Mouse (Mus musculus) mature B cell (primary cell): ENCODE results near the gene Csf2rb2.
"Not testable (repeated sequence)": the region's sequence is repeated elsewhere in the genome, so short reads cannot be mapped to it uniquely, and the experiment has no call there.

ENCODE experiments used
- in situ Hi-C: fragments of 300-500 bp; cut with MboI; formaldehyde crosslinking; loops from 2 replicates; pipeline ENCODE4 v1.14.3; 2019

Csf2rb2 gene

GRCm38 (mm10) chr15:78257326-78258050, 48.0 kb downstream of the Csf2rb2 start:
- in situ Hi-C loops: no loop called here

- in situ Hi-C loops: not testable (repeated sequence)
Observed at GRCm38 (mm10) chr15:78256602-78257259, 48.8 kb downstream of the Csf2rb2 start.

- in situ Hi-C loops: no loop called here
Observed at GRCm38 (mm10) chr15:78254751-78255150, 50.8 kb downstream of the Csf2rb2 start.

GRCm38 (mm10) chr15:78248410-78248809, 57.1 kb downstream of the Csf2rb2 start:
- in situ Hi-C loops: no loop called here

GRCm38 (mm10) chr15:78247659-78248058, 57.9 kb downstream of the Csf2rb2 start:
- in situ Hi-C loops: no loop called here

- in situ Hi-C loops: no loop called here
Observed at GRCm38 (mm10) chr15:78246143-78247116, 59.1 kb downstream of the Csf2rb2 start.

- in situ Hi-C loops: no loop called here
Observed at GRCm38 (mm10) chr15:78244695-78245492, 60.6 kb downstream of the Csf2rb2 start, which contains the start of gene Ncf4. Ncf4 (plus strand) TSS chr15:78244801.

- in situ Hi-C loops: no loop called here
Observed at GRCm38 (mm10) chr15:78243774-78244173, 61.7 kb downstream of the Csf2rb2 start.

- in situ Hi-C loops: no loop called here
Observed at GRCm38 (mm10) chr15:78243061-78243460, 62.5 kb downstream of the Csf2rb2 start.

GRCm38 (mm10) chr15:78241335-78241734, 64.2 kb downstream of the Csf2rb2 start:
- in situ Hi-C loops: no loop called here

GRCm38 (mm10) chr15:78239956-78240617, 65.4 kb downstream of the Csf2rb2 start:
- in situ Hi-C loops: no loop called here

GRCm38 (mm10) chr15:78239453-78239852, 66.1 kb downstream of the Csf2rb2 start:
- in situ Hi-C loops: no loop called here

GRCm38 (mm10) chr15:78234823-78235509, 70.6 kb downstream of the Csf2rb2 start:
- in situ Hi-C loops: no loop called here
